In the genomic region with DNA sequence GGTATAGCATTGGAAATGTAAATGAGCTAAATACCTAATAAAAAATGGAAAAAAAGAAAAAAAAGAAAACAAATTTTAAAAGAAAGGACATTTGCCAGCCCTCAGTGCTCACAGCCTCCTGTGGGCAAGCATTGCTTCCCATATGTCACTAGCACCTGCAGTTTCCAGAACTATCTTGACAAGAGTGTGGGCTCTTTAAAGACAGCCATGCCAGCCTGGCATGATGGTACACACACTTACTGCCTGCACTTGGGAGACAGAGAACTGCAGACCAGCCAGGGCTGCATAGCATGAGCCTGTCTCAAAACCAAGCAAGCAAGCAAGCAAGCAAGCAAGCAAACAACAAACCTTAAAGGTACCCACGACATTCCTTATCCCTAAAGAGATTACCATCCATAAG, we compare ENCODE assay signal across 8 mouse cellular contexts. TPM values are rescaled to one million over a fixed set of nuclear protein-coding genes. Genes with fewer than 3 reads are reported as not detected.
DNase-seq lines count a peak whose midpoint lies in the region; ATAC-seq and TF ChIP-seq lines count a peak whose summit lies in the region.

No protein-coding gene starts in this region.

- H3K27me3 ChIP-seq in kidney, embryonic 15.5 days, result peaks cover 6% of the 10 kb centered on the region; the same call in 1 of the 2 replicates
- peaks cover 17% of the 10 kb centered on the region for H3K27me3 ChIP-seq in embryonic facial prominence, embryonic 10.5 days (replicated peaks; ENCODE audit: low read depth, poor library complexity, severe bottlenecking)
- H3K27me3 ChIP-seq in hindbrain, postnatal 0 days (ENCODE audit: insufficient read depth, low read length), result no peaks in the 10 kb centered on the region
- H3K27me3 ChIP-seq in midbrain, postnatal 0 days (ENCODE audit: insufficient read depth, low read length), result no peaks in the 10 kb centered on the region

- H3K9me3 ChIP-seq in kidney, embryonic 15.5 days (replicated peaks), result no peaks in the 10 kb centered on the region
- H3K9me3 ChIP-seq in embryonic facial prominence, embryonic 10.5 days, result no peaks in the 10 kb centered on the region
- H3K9me3 ChIP-seq in hindbrain, postnatal 0 days (ENCODE audit: low read length), result no peaks in the 10 kb centered on the region
- no peaks in the 10 kb centered on the region for H3K9me3 ChIP-seq in midbrain, postnatal 0 days (ENCODE audit: low read length)

- H3K4me1 ChIP-seq in kidney, embryonic 15.5 days, result peaks cover 79% of the 10 kb centered on the region
- H3K4me1 ChIP-seq in embryonic facial prominence, embryonic 10.5 days, result peaks cover 83% of the 10 kb centered on the region
- H3K4me1 ChIP-seq in hindbrain, postnatal 0 days (ENCODE audit: insufficient read depth, low read length), result peaks cover 25% of the 10 kb centered on the region
- peaks cover 5% of the 10 kb centered on the region; the same call in 1 of the 2 replicates for H3K4me1 ChIP-seq in midbrain, postnatal 0 days (ENCODE audit: insufficient read depth, low read length)

- ATAC-seq in kidney, embryonic 15.5 days (replicated peaks; ENCODE audit: low FRiP score), result no peak
- no peak for ATAC-seq in hindbrain, postnatal 0 days
- no peak for ATAC-seq in midbrain, postnatal 0 days (ENCODE audit: low FRiP score)
- ATAC-seq in CD4-positive, CD25-positive, alpha-beta regulatory T cell, adult 4 months, result no peak

- peak overlapping the region; percentile 60 for H3K4me3 ChIP-seq in kidney, embryonic 15.5 days (replicated peaks)
- H3K4me3 ChIP-seq in embryonic facial prominence, embryonic 10.5 days, result peak overlapping the region; percentile 85
- peak overlapping the region; percentile 69 for H3K4me3 ChIP-seq in hindbrain, postnatal 0 days (ENCODE audit: low read length)
- H3K4me3 ChIP-seq in midbrain, postnatal 0 days (ENCODE audit: low read depth, low read length), result peak overlapping the region; percentile 85

- no peak overlapping the region for H3K27ac ChIP-seq in kidney, embryonic 15.5 days
- no peak overlapping the region for H3K27ac ChIP-seq in embryonic facial prominence, embryonic 10.5 days (replicated peaks)
- H3K27ac ChIP-seq in hindbrain, postnatal 0 days, result no peak overlapping the region
- no peak overlapping the region for H3K27ac ChIP-seq in midbrain, postnatal 0 days (ENCODE audit: low read depth, low read length)

- no peaks in the 10 kb centered on the region for H3K36me3 ChIP-seq in kidney, embryonic 15.5 days
- H3K36me3 ChIP-seq in embryonic facial prominence, embryonic 10.5 days (replicated peaks), result no peaks in the 10 kb centered on the region
- H3K36me3 ChIP-seq in hindbrain, postnatal 0 days (ENCODE audit: insufficient read depth, low read length), result no peaks in the 10 kb centered on the region
- H3K36me3 ChIP-seq in midbrain, postnatal 0 days (ENCODE audit: insufficient read depth, low read length), result no peaks in the 10 kb centered on the region

- WGBS in kidney, embryonic 15.5 days, result 52% methylated on average over 1 of the region's 1 CpGs
- 64% methylated on average over 1 of the region's 1 CpGs for WGBS in embryonic facial prominence, embryonic 10.5 days
- 55% methylated on average over 1 of the region's 1 CpGs for WGBS in hindbrain, postnatal 0 days
- WGBS in midbrain, postnatal 0 days, result 50% methylated on average over 1 of the region's 1 CpGs

- TF ChIP-seq CTCF in hindbrain, postnatal 0 days (IDR thresholded peaks at IDR 0.05; ENCODE audit: low read depth), result no peak
- no peak for TF ChIP-seq CTCF in midbrain, postnatal 0 days (IDR thresholded peaks at IDR 0.05)

- DNase-seq in kidney, postnatal 10 days, result no peak
- DNase-seq in embryonic facial prominence, embryonic 10.5 days (ENCODE audit: low spot score), result no peak
- no peak for DNase-seq in hindbrain, postnatal 0 days (ENCODE audit: low spot score)
- no peak for DNase-seq in midbrain, postnatal 0 days (ENCODE audit: low spot score)
- no peak for DNase-seq in ovary, adult 18-20 months (ENCODE audit: low spot score)
- no peak for DNase-seq in embryo, embryonic 9.5 days (ENCODE audit: extremely low spot score)

- H3K9ac ChIP-seq in kidney, embryonic 15.5 days, result 0 out of 2 replicates have a peak overlapping the region, but pooled peaks have one; percentile 2
- peak overlapping the region; percentile 76 for H3K9ac ChIP-seq in hindbrain, postnatal 0 days (replicated peaks; ENCODE audit: low read length)
- H3K9ac ChIP-seq in midbrain, postnatal 0 days (replicated peaks; ENCODE audit: low read length, poor library complexity, severe bottlenecking), result peak overlapping the region; percentile 80

- H3K4me2 ChIP-seq in kidney, embryonic 15.5 days, result peak overlapping the region; percentile 98
- peak overlapping the region; percentile 86 for H3K4me2 ChIP-seq in hindbrain, postnatal 0 days (ENCODE audit: low read depth, low read length)
- peak overlapping the region; percentile 93 for H3K4me2 ChIP-seq in midbrain, postnatal 0 days (ENCODE audit: low read depth, low read length, poor library complexity, severe bottlenecking)

RNA-seq across cellular contexts. Expression of a gene that starts 2.1 kb away (rescaled TPM):
- polyA plus RNA-seq in kidney, embryonic 15.5 days (2015; fragmentation: Nextera tagmentation; extraction: Ambion mirVana), result 16.7 and 19.3 TPM in 2 replicates
- polyA plus RNA-seq in embryonic facial prominence, embryonic 10.5 days (2016; fragmentation: Nextera tagmentation; extraction: Ambion mirVana), result 18.7 and 21.0 TPM in 2 replicates
- 148 and 163 TPM in 2 replicates for total RNA-seq in hindbrain, postnatal 0 days (2014; rRNA removed)
- polyA plus RNA-seq in hindbrain, postnatal 0 days (2015; fragmentation: Nextera tagmentation; extraction: Ambion mirVana), result 60.1 and 72.1 TPM in 2 replicates
- 111 and 115 TPM in 2 replicates for total RNA-seq in midbrain, postnatal 0 days (2014; rRNA removed)
- polyA plus RNA-seq in midbrain, postnatal 0 days (2015; fragmentation: Nextera tagmentation; extraction: Ambion mirVana), result 64.5 and 65.2 TPM in 2 replicates
- 1 to 10 TPM; 1.8 to 3.3 TPM for polyA plus RNA-seq in CD4-positive, CD25-positive, alpha-beta regulatory T cell, adult 4 months (2017; shearing (Covaris generic))

RNA-seq across cellular contexts. Expression of a gene that starts 39.3 kb away (rescaled TPM):
- 0.40 TPM in 1 of 2 replicates, not detected in the other for polyA plus RNA-seq in kidney, embryonic 15.5 days (2015; fragmentation: Nextera tagmentation; extraction: Ambion mirVana)
- not detected in 2 replicates for polyA plus RNA-seq in embryonic facial prominence, embryonic 10.5 days (2016; fragmentation: Nextera tagmentation; extraction: Ambion mirVana)
- total RNA-seq in hindbrain, postnatal 0 days (2014; rRNA removed), result 0.42 TPM in 1 of 2 replicates, not detected in the other
- 0.23 and 0.50 TPM in 2 replicates for polyA plus RNA-seq in hindbrain, postnatal 0 days (2015; fragmentation: Nextera tagmentation; extraction: Ambion mirVana)
- total RNA-seq in midbrain, postnatal 0 days (2014; rRNA removed), result 0.19 TPM in 1 of 2 replicates, not detected in the other
- polyA plus RNA-seq in midbrain, postnatal 0 days (2015; fragmentation: Nextera tagmentation; extraction: Ambion mirVana), result 0.17 and 0.22 TPM in 2 replicates
- polyA plus RNA-seq in CD4-positive, CD25-positive, alpha-beta regulatory T cell, adult 4 months (2017; shearing (Covaris generic)), result not detected

RNA-seq across cellular contexts. Expression of a gene that starts 44.1 kb away (rescaled TPM):
- 41.2 and 43.3 TPM in 2 replicates for polyA plus RNA-seq in kidney, embryonic 15.5 days (2015; fragmentation: Nextera tagmentation; extraction: Ambion mirVana)
- 55.2 and 64.8 TPM in 2 replicates for polyA plus RNA-seq in embryonic facial prominence, embryonic 10.5 days (2016; fragmentation: Nextera tagmentation; extraction: Ambion mirVana)
- 59.7 and 62.5 TPM in 2 replicates for total RNA-seq in hindbrain, postnatal 0 days (2014; rRNA removed)
- polyA plus RNA-seq in hindbrain, postnatal 0 days (2015; fragmentation: Nextera tagmentation; extraction: Ambion mirVana), result 22.5 and 22.8 TPM in 2 replicates
- 37.1 and 51.6 TPM in 2 replicates for total RNA-seq in midbrain, postnatal 0 days (2014; rRNA removed)
- polyA plus RNA-seq in midbrain, postnatal 0 days (2015; fragmentation: Nextera tagmentation; extraction: Ambion mirVana), result 22.4 and 24.8 TPM in 2 replicates
- 10 to 100 TPM; 34.5 to 47.5 TPM for polyA plus RNA-seq in CD4-positive, CD25-positive, alpha-beta regulatory T cell, adult 4 months (2017; shearing (Covaris generic))

Comparison
In these comparisons a context has a peak if more than half of its experiments do, and no peak if none do; other contexts are left out.
1. H3K9ac ChIP-seq: peak in every context shown above with its lines; median percentile 80 in midbrain, postnatal 0 days; 76 in hindbrain, postnatal 0 days; 2 in kidney, embryonic 15.5 days.